Mouse (Mus musculus): Measurements from ENCODE around the gene Selplg. TPM values are rescaled to one million over a fixed set of nuclear protein-coding genes. Genes with fewer than 3 reads are reported as not detected.

Gene Selplg
- total and polyA plus RNA-seq, 3 experiments, result 3.4 to 14.1 (median 4.5) TPM

- no peaks in the 10 kb centered on the region; the same call in 1 of the 2 replicates for H3K36me3 ChIP-seq (ENCODE audit: control insufficient read depth, insufficient read depth, low read length)
- TF ChIP-seq POLR2A (IDR thresholded peaks at IDR 0.05; ENCODE audit: insufficient read depth, low read depth, low read length) (peak; percentile 62), EP300 (IDR thresholded peaks at IDR 0.05; ENCODE audit: insufficient read depth, low read depth, low read length) (peak; percentile 99), CTCF (IDR thresholded peaks at IDR 0.05) (no peak)
- H3K9ac ChIP-seq (ENCODE audit: low read depth, low read length), result no peak overlapping the region
- 21% methylated on average over 11 of the region's 11 CpGs for WGBS
- no peaks in the 10 kb centered on the region for H3K27me3 ChIP-seq (ENCODE audit: control insufficient read depth, insufficient read depth, low read length)
- H3K27ac ChIP-seq, result peak overlapping the region; percentile 54
- peaks cover 5% of the 10 kb centered on the region for H3K79me2 ChIP-seq (replicated peaks; ENCODE audit: control insufficient read depth, insufficient read depth, low read length)
- H3K4me3 ChIP-seq, result no peak overlapping the region
- peak; percentile 80 to 84 for DNase-seq
- intact Hi-C loops (cut with DNase I), result no loop called here
- H3K4me1 ChIP-seq (ENCODE audit: control insufficient read depth, insufficient read depth, low read length), result peaks cover 49% of the 10 kb centered on the region
These were observed 36.7 kb upstream of the Selplg start for GRCm38 (mm10) chr5:113869132-113869531.

GRCm38 (mm10) chr5:113864992-113865391, 32.5 kb upstream of the Selplg start:
- intact Hi-C loops (cut with DNase I), result no loop called here
- H3K4me3 ChIP-seq, result no peak overlapping the region

GRCm38 (mm10) chr5:113863994-113864393, 31.6 kb upstream of the Selplg start:
- Histone ChIP-seq H3K79me2 (replicated peaks; ENCODE audit: control insufficient read depth, insufficient read depth, low read length) (peaks cover 2% of the 10 kb centered on the region; the same call in 1 of the 2 replicates), H3K4me1 (ENCODE audit: control insufficient read depth, insufficient read depth, low read length) (peaks cover 15% of the 10 kb centered on the region), H3K27ac (no peak overlapping the region), H3K36me3 (ENCODE audit: control insufficient read depth, insufficient read depth, low read length) (no peaks in the 10 kb centered on the region; the same call in 1 of the 2 replicates), H3K4me3 (no peak overlapping the region), H3K27me3 (ENCODE audit: control insufficient read depth, insufficient read depth, low read length) (no peaks in the 10 kb centered on the region), H3K9ac (ENCODE audit: low read depth, low read length) (no peak overlapping the region)
- 95% methylated on average over 12 of the region's 12 CpGs for WGBS
- intact Hi-C loops (cut with DNase I), result no loop called here
- DNase-seq, result no peak
- TF ChIP-seq POLR2A (IDR thresholded peaks at IDR 0.05; ENCODE audit: insufficient read depth, low read depth, low read length), result no peak
- TF ChIP-seq EP300 (IDR thresholded peaks at IDR 0.05; ENCODE audit: insufficient read depth, low read depth, low read length), result no peak
- no peak for TF ChIP-seq CTCF (IDR thresholded peaks at IDR 0.05)

More at GRCm38 (mm10) chr5:113864992-113865391, 32.5 kb upstream of the Selplg start:
- H3K36me3 ChIP-seq (ENCODE audit: control insufficient read depth, insufficient read depth, low read length), result no peaks in the 10 kb centered on the region
- 81% methylated on average over 6 of the region's 6 CpGs for WGBS
- H3K27me3 ChIP-seq (ENCODE audit: control insufficient read depth, insufficient read depth, low read length), result no peaks in the 10 kb centered on the region
- H3K4me1 ChIP-seq (ENCODE audit: control insufficient read depth, insufficient read depth, low read length), result peaks cover 18% of the 10 kb centered on the region
- H3K27ac ChIP-seq, result no peak overlapping the region
- DNase-seq, result no peak
- TF ChIP-seq POLR2A (IDR thresholded peaks at IDR 0.05; ENCODE audit: insufficient read depth, low read depth, low read length), result no peak
- TF ChIP-seq EP300 (IDR thresholded peaks at IDR 0.05; ENCODE audit: insufficient read depth, low read depth, low read length), result no peak
- no peak for TF ChIP-seq CTCF (IDR thresholded peaks at IDR 0.05)
- peaks cover 7% of the 10 kb centered on the region for H3K79me2 ChIP-seq (replicated peaks; ENCODE audit: control insufficient read depth, insufficient read depth, low read length)
- no peak overlapping the region for H3K9ac ChIP-seq (ENCODE audit: low read depth, low read length)

GRCm38 (mm10) chr5:113862418-113862817, 30.0 kb upstream of the Selplg start:
- no peaks in the 10 kb centered on the region for H3K27me3 ChIP-seq (ENCODE audit: control insufficient read depth, insufficient read depth, low read length)
- H3K9ac ChIP-seq (ENCODE audit: low read depth, low read length), result no peak overlapping the region
- 96% methylated on average over 4 of the region's 4 CpGs for WGBS
- H3K27ac ChIP-seq, result no peak overlapping the region
- no peak overlapping the region for H3K4me3 ChIP-seq
- no peak for DNase-seq
- intact Hi-C loops (cut with DNase I), result no loop called here
- H3K79me2 ChIP-seq (replicated peaks; ENCODE audit: control insufficient read depth, insufficient read depth, low read length), result peaks cover 3% of the 10 kb centered on the region; the same call in 1 of the 2 replicates
- H3K36me3 ChIP-seq (ENCODE audit: control insufficient read depth, insufficient read depth, low read length), result no peaks in the 10 kb centered on the region; the same call in 1 of the 2 replicates
- TF ChIP-seq EP300 (IDR thresholded peaks at IDR 0.05; ENCODE audit: insufficient read depth, low read depth, low read length), result no peak
- no peak for TF ChIP-seq CTCF (IDR thresholded peaks at IDR 0.05)
- no peak for TF ChIP-seq POLR2A (IDR thresholded peaks at IDR 0.05; ENCODE audit: insufficient read depth, low read depth, low read length)
- peaks cover 11% of the 10 kb centered on the region for H3K4me1 ChIP-seq (ENCODE audit: control insufficient read depth, insufficient read depth, low read length)

- Histone ChIP-seq H3K9ac (ENCODE audit: low read depth, low read length) (no peak overlapping the region), H3K36me3 (ENCODE audit: control insufficient read depth, insufficient read depth, low read length) (no peaks in the 10 kb centered on the region; the same call in none of the 2 replicates), H3K4me3 (no peak overlapping the region), H3K79me2 (replicated peaks; ENCODE audit: control insufficient read depth, insufficient read depth, low read length) (peaks cover 3% of the 10 kb centered on the region; the same call in 1 of the 2 replicates), H3K27ac (no peak overlapping the region), H3K4me1 (ENCODE audit: control insufficient read depth, insufficient read depth, low read length) (peaks cover 16% of the 10 kb centered on the region), H3K27me3 (ENCODE audit: control insufficient read depth, insufficient read depth, low read length) (no peaks in the 10 kb centered on the region)
- intact Hi-C loops (cut with DNase I), result no loop called here
- no peak for DNase-seq
- no peak for TF ChIP-seq POLR2A (IDR thresholded peaks at IDR 0.05; ENCODE audit: insufficient read depth, low read depth, low read length)
- no peak for TF ChIP-seq EP300 (IDR thresholded peaks at IDR 0.05; ENCODE audit: insufficient read depth, low read depth, low read length)
- peak; percentile 60 for TF ChIP-seq CTCF (IDR thresholded peaks at IDR 0.05)
- WGBS, result 97% methylated on average over 8 of the region's 8 CpGs
These were observed 28.9 kb upstream of the Selplg start for GRCm38 (mm10) chr5:113861294-113861693.

GRCm38 (mm10) chr5:113858971-113859370, 26.5 kb upstream of the Selplg start:
- Histone ChIP-seq H3K9ac (ENCODE audit: low read depth, low read length) (peak overlapping the region; percentile 34), H3K36me3 (ENCODE audit: control insufficient read depth, insufficient read depth, low read length) (no peaks in the 10 kb centered on the region; the same call in none of the 2 replicates), H3K4me3 (peak overlapping the region; percentile 12; the same call in 1 of the 2 replicates), H3K27ac (peak overlapping the region; percentile 63), H3K4me1 (ENCODE audit: control insufficient read depth, insufficient read depth, low read length) (peaks cover 29% of the 10 kb centered on the region), H3K27me3 (ENCODE audit: control insufficient read depth, insufficient read depth, low read length) (no peaks in the 10 kb centered on the region), H3K79me2 (replicated peaks; ENCODE audit: control insufficient read depth, insufficient read depth, low read length) (peaks cover 5% of the 10 kb centered on the region; the same call in 1 of the 2 replicates)
- intact Hi-C loops (cut with DNase I), result loop anchor here (5.0 to 10.0 kb wide), 2 partner anchors 33 to 266 kb away; partner anchors contain the start of gene Alkbh2
- TF ChIP-seq EP300 (IDR thresholded peaks at IDR 0.05; ENCODE audit: insufficient read depth, low read depth, low read length) (peak; percentile 56; the same call in 1 of the 2 replicates), CTCF (IDR thresholded peaks at IDR 0.05) (no peak), POLR2A (IDR thresholded peaks at IDR 0.05; ENCODE audit: insufficient read depth, low read depth, low read length) (peak; percentile 47; the same call in 1 of the 2 replicates)
- 2% methylated on average over 5 of the region's 5 CpGs for WGBS
- peak; percentile 74 to 79 for DNase-seq

Measured in heart, adult 2 months (tissue).